Mouse (Mus musculus) midbrain, embryonic 10.5 days (tissue): ENCODE results near the gene Ppp2r2d. TPM values are rescaled to one million over a fixed set of nuclear protein-coding genes. Genes with fewer than 3 reads are reported as not detected.

Experiments
- DNase-seq: peaks from one replicate; pipeline ENCODE4 v3.0.0-alpha.2; 2017; ENCODE audit warnings: low spot score
- H3K27ac ChIP-seq: fragments of 300-500 bp; sonication (generic); replicated peaks from 2 replicates; pipeline ENCODE4 v1.5.1; 2016; ENCODE audit warnings: mild to moderate bottlenecking
- H3K27me3 ChIP-seq: fragments of 300-500 bp; sonication (generic); 2 replicates; pipeline ENCODE4 v1.6.1; 2016; ENCODE audit warnings: low read depth, mild to moderate bottlenecking; ENCODE audit not compliant: poor library complexity, severe bottlenecking
- H3K36me3 ChIP-seq: fragments of 300-500 bp; sonication (generic); 2 replicates; pipeline ENCODE4 v1.6.1; 2016; ENCODE audit warnings: mild to moderate bottlenecking, moderate library complexity
- H3K4me1 ChIP-seq: fragments of 300-500 bp; sonication (generic); 2 replicates; pipeline ENCODE4 v1.6.1; 2016
- H3K4me3 ChIP-seq: fragments of 300-500 bp; sonication (generic); 2 replicates; pipeline ENCODE4 v1.5.1; 2016; ENCODE audit warnings: mild to moderate bottlenecking, moderate library complexity
- H3K9me3 ChIP-seq: fragments of 300-500 bp; sonication (generic); replicated peaks from 2 replicates; pipeline ENCODE4 v1.6.1; 2016; ENCODE audit warnings: mild to moderate bottlenecking
- WGBS: fragments of 180-500 bp; shearing (Covaris S2); methylation state at CpG from one replicate; pipeline ENCODE4 v1.1.7; 2016; 5-methylcytosine and 5-hydroxymethylcytosine counted together
- polyA plus RNA-seq: library from polyadenylated mRNA; unstranded; fragments of >200 nt; fragmentation: Nextera tagmentation; extraction: Ambion mirVana; gene quantifications from 2 replicates; pipeline ENCODE4 v1.2.1, GENCODE M21; 2016

Ppp2r2d gene
- polyA plus RNA-seq, 1 experiment from 2014 or later, result 47.3 TPM

GRCm38 (mm10) chr7:138910193-138910562 lies 64.3 kb downstream of the Ppp2r2d start:
- H3K27ac ChIP-seq, result peak overlapping the region; percentile 94
- WGBS, result 22% methylated on average over 7 of the region's 7 CpGs
- peaks cover 6% of the 10 kb centered on the region; the same call in 1 of the 2 replicates for H3K36me3 ChIP-seq
- peaks cover 14% of the 10 kb centered on the region; the same call in 1 of the 2 replicates for H3K27me3 ChIP-seq
- H3K4me1 ChIP-seq, result peaks cover 49% of the 10 kb centered on the region
- H3K4me3 ChIP-seq, result peak overlapping the region; percentile 85
- H3K9me3 ChIP-seq, result no peaks in the 10 kb centered on the region
- no peak for DNase-seq

DNA sequence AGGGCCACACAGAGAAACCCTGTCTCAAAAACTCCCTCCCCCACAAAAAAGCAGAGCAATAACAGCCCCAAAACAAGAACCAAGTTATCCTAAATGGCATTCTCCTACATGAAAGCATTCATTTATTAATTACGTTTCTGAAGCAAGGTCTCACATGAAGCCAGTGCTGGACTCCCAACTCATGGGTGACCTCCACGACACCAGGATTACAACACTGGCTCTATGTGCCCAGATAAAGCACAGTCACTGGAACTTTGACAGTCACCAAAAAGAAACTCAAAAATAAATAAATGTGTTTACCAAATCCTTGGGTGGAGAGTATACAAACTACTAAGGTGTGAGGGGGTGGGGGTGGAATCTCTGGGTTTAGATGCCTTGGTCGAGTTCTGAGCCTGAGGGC lies 67.7 kb downstream of the Ppp2r2d start:
- DNase-seq, result no peak
- Histone ChIP-seq H3K27me3 (peaks cover 14% of the 10 kb centered on the region; the same call in 1 of the 2 replicates), H3K27ac (no peak overlapping the region), H3K4me1 (peaks cover 21% of the 10 kb centered on the region), H3K9me3 (no peaks in the 10 kb centered on the region), H3K36me3 (no peaks in the 10 kb centered on the region), H3K4me3 (no peak overlapping the region)
- WGBS, result 77% methylated on average over 3 of the region's 3 CpGs

- DNase-seq, result peak; percentile 52
- no peaks in the 10 kb centered on the region for H3K27me3 ChIP-seq
- peak overlapping the region; percentile 51 for H3K4me3 ChIP-seq
- peak overlapping the region; percentile 69; the same call in 1 of the 2 replicates for H3K27ac ChIP-seq
- H3K36me3 ChIP-seq, result no peaks in the 10 kb centered on the region
- H3K9me3 ChIP-seq, result no peaks in the 10 kb centered on the region
- peaks cover 10% of the 10 kb centered on the region for H3K4me1 ChIP-seq
- 5% methylated on average over 26 of the region's 26 CpGs for WGBS
These were observed 73.5 kb downstream of the Ppp2r2d start for GRCm38 (mm10) chr7:138919156-138919944.

DNA sequence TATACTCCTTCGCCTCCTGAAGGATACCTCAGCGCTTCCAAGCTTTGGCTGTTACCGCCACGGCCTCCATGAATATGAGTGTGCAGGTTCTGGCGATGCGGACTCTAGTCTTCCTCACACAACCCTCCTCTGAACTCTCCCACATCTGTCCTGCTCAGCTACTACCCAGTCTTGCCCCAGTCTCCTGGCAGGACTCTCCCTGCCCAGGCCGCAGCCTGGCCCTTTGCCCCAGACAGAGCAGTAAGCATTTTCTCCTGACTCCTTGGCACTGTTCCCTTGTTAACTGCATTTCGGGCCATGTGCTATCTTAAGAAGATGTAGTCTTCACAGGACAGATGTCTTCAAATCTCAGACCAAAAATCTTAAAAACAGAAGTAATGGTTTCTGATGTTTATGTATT lies 75.7 kb downstream of the Ppp2r2d start:
- Histone ChIP-seq H3K27me3 (no peaks in the 10 kb centered on the region), H3K9me3 (no peaks in the 10 kb centered on the region), H3K4me3 (no peak overlapping the region), H3K27ac (no peak overlapping the region), H3K36me3 (no peaks in the 10 kb centered on the region), H3K4me1 (peaks cover 10% of the 10 kb centered on the region)
- no peak for DNase-seq
- WGBS, result 95% methylated on average over 8 of the region's 8 CpGs

- no peaks in the 10 kb centered on the region for H3K9me3 ChIP-seq
- H3K4me1 ChIP-seq, result peaks cover 10% of the 10 kb centered on the region
- no peaks in the 10 kb centered on the region for H3K27me3 ChIP-seq
- no peak overlapping the region for H3K27ac ChIP-seq
- WGBS, result 13% methylated on average over 3 of the region's 3 CpGs
- no peaks in the 10 kb centered on the region for H3K36me3 ChIP-seq
- H3K4me3 ChIP-seq, result no peak overlapping the region
- DNase-seq, result no peak
These were observed 78.0 kb downstream of the Ppp2r2d start for GRCm38 (mm10) chr7:138923756-138924425.

GRCm38 (mm10) chr7:138928456-138928855 lies 82.6 kb downstream of the Ppp2r2d start:
- Histone ChIP-seq H3K36me3 (no peaks in the 10 kb centered on the region), H3K4me1 (no peaks in the 10 kb centered on the region), H3K27ac (no peak overlapping the region), H3K9me3 (no peaks in the 10 kb centered on the region), H3K4me3 (no peak overlapping the region), H3K27me3 (no peaks in the 10 kb centered on the region)
- 91% methylated on average over 4 of the region's 4 CpGs for WGBS
- no peak for DNase-seq

Other genes with a start within 250 kb of the Ppp2r2d start
- 11.5 and 14.6 TPM in 2 replicates for gene Mapk1ip1, start 194 bp downstream of the Ppp2r2d start, polyA plus RNA-seq
- gene Bnip3, start 63.4 kb downstream of the Ppp2r2d start, polyA plus RNA-seq, result 100 and 133 TPM in 2 replicates
- gene Jakmip3, start 94.7 kb downstream of the Ppp2r2d start, polyA plus RNA-seq, result 0.58 and 1.1 TPM in 2 replicates
- 107 and 159 TPM in 2 replicates for gene Dpysl4, start 239.9 kb downstream of the Ppp2r2d start, polyA plus RNA-seq